Mouse (Mus musculus): ENCODE results near the gene Aacs. TPM values are rescaled to one million over a fixed set of nuclear protein-coding genes. Genes with fewer than 3 reads are reported as not detected.

Gene Aacs
- total and polyA plus RNA-seq, 3 experiments: 21.3 to 48.8 (median 39.8) TPM

- no peak overlapping the region for H3K4me3 ChIP-seq (replicated peaks in 1 of 3; ENCODE audit: low read depth in 2 of 3, low read length in 2 of 3, poor library complexity in 1 of 3)
- H3K27ac ChIP-seq (ENCODE audit: insufficient read depth, low read depth): peak overlapping the region; percentile 21
- no peaks in the 10 kb centered on the region for H3K9me3 ChIP-seq (replicated peaks; ENCODE audit: low read length)
- H3K4me1 ChIP-seq (ENCODE audit: control insufficient read depth in 1 of 2, insufficient read depth in 2 of 2): peaks cover 16 to 90% of the 10 kb centered on the region in 2 experiments
- in situ Hi-C loops (cut with MboI; ENCODE audit: low pct_ligation_motif_present, low pct_unique_long_range_greater_than_20kb, low sequenced_read_pairs): loop anchor here (10.0 kb wide), 2 partner anchors 109 to 199 kb away; no protein-coding TSS in a partner anchor
- no peak overlapping the region for H3K9ac ChIP-seq (ENCODE audit: insufficient read depth, low read depth)
- dilution Hi-C loops (cut with MboI; ENCODE audit: extremely low pct_ligation_motif_present, extremely low pct_unique_long_range_greater_than_20kb, low sequenced_read_pairs): no loop called here
- no peak overlapping the region for H3K4me2 ChIP-seq (ENCODE audit: insufficient read depth, low read depth, poor library complexity, severe bottlenecking)
- DNase-seq (ENCODE audit: extremely low read depth): peak; percentile 65
- TF ChIP-seq TBP (conservative IDR thresholded peaks at IDR 0.05; ENCODE audit: low read depth, low read length): peak; percentile 86
- no peak for TF ChIP-seq CHD1 (IDR thresholded peaks at IDR 0.05; ENCODE audit: low read depth, low read length)
- peak; percentile 78 for TF ChIP-seq ZNF384 (IDR thresholded peaks at IDR 0.05; ENCODE audit: low read depth, low read length)
- H3K79me2 ChIP-seq (replicated peaks; ENCODE audit: control insufficient read depth, extremely low read depth, insufficient read depth, poor library complexity, severe bottlenecking): no peaks in the 10 kb centered on the region
- no peaks in the 10 kb centered on the region for H3K27me3 ChIP-seq (replicated peaks)
- peaks cover 19 to 75% of the 10 kb centered on the region in 2 experiments for H3K36me3 ChIP-seq (replicated peaks in 1 of 2; ENCODE audit: control insufficient read depth in 1 of 2, insufficient read depth in 1 of 2, low read length in 1 of 2)
Observed at GRCm38 (mm10) chr5:125483712-125484611, 8.3 kb downstream of the Aacs start.

- no peaks in the 10 kb centered on the region for H3K9me3 ChIP-seq (replicated peaks; ENCODE audit: low read length)
- H3K79me2 ChIP-seq (replicated peaks; ENCODE audit: control insufficient read depth, extremely low read depth, insufficient read depth, poor library complexity, severe bottlenecking): no peaks in the 10 kb centered on the region
- peak overlapping the region; percentile 38; the same call in 1 of the 2 replicates for H3K27ac ChIP-seq (ENCODE audit: insufficient read depth, low read depth)
- in situ Hi-C loops (cut with MboI; ENCODE audit: low pct_ligation_motif_present, low pct_unique_long_range_greater_than_20kb, low sequenced_read_pairs) (loop anchor here (10.0 kb wide), 2 partner anchors 110 to 200 kb away; no protein-coding TSS in a partner anchor), dilution Hi-C loops (cut with MboI; ENCODE audit: extremely low pct_ligation_motif_present, extremely low pct_unique_long_range_greater_than_20kb, low sequenced_read_pairs) (no loop called here)
- peaks cover 16 to 82% of the 10 kb centered on the region in 2 experiments for H3K4me1 ChIP-seq (ENCODE audit: control insufficient read depth in 1 of 2, insufficient read depth in 2 of 2)
- H3K36me3 ChIP-seq (replicated peaks in 1 of 2; ENCODE audit: control insufficient read depth in 1 of 2, insufficient read depth in 1 of 2, low read length in 1 of 2): peaks cover 21 to 74% of the 10 kb centered on the region in 2 experiments
- peak; percentile 78 for DNase-seq (ENCODE audit: extremely low read depth)
- no peak overlapping the region for H3K9ac ChIP-seq (ENCODE audit: insufficient read depth, low read depth)
- no peaks in the 10 kb centered on the region for H3K27me3 ChIP-seq (replicated peaks)
- TF ChIP-seq ZNF384 (IDR thresholded peaks at IDR 0.05; ENCODE audit: low read depth, low read length) (peak; percentile 14; the same call in 1 of the 2 replicates), NELFE (IDR thresholded peaks at IDR 0.05; ENCODE audit: low read depth, low read length) (no peak), ETS1 (conservative IDR thresholded peaks at IDR 0.05; ENCODE audit: low read depth, low read length) (0 out of 2 replicates have a peak, but pooled peaks have one; percentile 15)
- H3K4me2 ChIP-seq (ENCODE audit: insufficient read depth, low read depth, poor library complexity, severe bottlenecking): no peak overlapping the region
- H3K4me3 ChIP-seq (replicated peaks in 1 of 3; ENCODE audit: low read depth in 2 of 3, low read length in 2 of 3, poor library complexity in 1 of 3): peak overlapping the region in 1 of 3 experiments; percentile 15
Observed at GRCm38 (mm10) chr5:125485031-125485778, 9.6 kb downstream of the Aacs start.

- peaks cover 26 to 73% of the 10 kb centered on the region in 2 experiments for H3K36me3 ChIP-seq (replicated peaks in 1 of 2; ENCODE audit: control insufficient read depth in 1 of 2, insufficient read depth in 1 of 2, low read length in 1 of 2)
- dilution Hi-C loops (cut with MboI; ENCODE audit: extremely low pct_ligation_motif_present, extremely low pct_unique_long_range_greater_than_20kb, low sequenced_read_pairs) (no loop called here), in situ Hi-C loops (cut with MboI; ENCODE audit: low pct_ligation_motif_present, low pct_unique_long_range_greater_than_20kb, low sequenced_read_pairs) (loop anchor here (10.0 kb wide), 2 partner anchors 111 to 201 kb away; no protein-coding TSS in a partner anchor)
- H3K27me3 ChIP-seq (replicated peaks): no peaks in the 10 kb centered on the region
- H3K27ac ChIP-seq (ENCODE audit: insufficient read depth, low read depth): no peak overlapping the region
- no peak overlapping the region for H3K4me2 ChIP-seq (ENCODE audit: insufficient read depth, low read depth, poor library complexity, severe bottlenecking)
- no peak overlapping the region for H3K4me3 ChIP-seq (replicated peaks in 1 of 3; ENCODE audit: low read depth in 2 of 3, low read length in 2 of 3, poor library complexity in 1 of 3)
- DNase-seq (ENCODE audit: extremely low read depth): no peak
- H3K4me1 ChIP-seq (ENCODE audit: control insufficient read depth in 1 of 2, insufficient read depth in 2 of 2): peaks cover 16 to 73% of the 10 kb centered on the region in 2 experiments
- no peak for TF ChIP-seq TCF12 (IDR thresholded peaks at IDR 0.05; ENCODE audit: low read depth, low read length)
- TF ChIP-seq NELFE (IDR thresholded peaks at IDR 0.05; ENCODE audit: low read depth, low read length): no peak
- no peak for TF ChIP-seq MXI1 (IDR thresholded peaks at IDR 0.05; ENCODE audit: low read depth, low read length)
- no peak for TF ChIP-seq ZMIZ1 (IDR thresholded peaks at IDR 0.05; ENCODE audit: low read depth, low read length)
- TF ChIP-seq JUND (conservative IDR thresholded peaks at IDR 0.05; ENCODE audit: low read depth, low read length): no peak
- no peak for TF ChIP-seq EP300 (IDR thresholded peaks at IDR 0.05; ENCODE audit: low read length)
- TF ChIP-seq MYC (IDR thresholded peaks at IDR 0.05; ENCODE audit: low read depth, low read length): no peak
- no peak for TF ChIP-seq CHD1 (IDR thresholded peaks at IDR 0.05; ENCODE audit: low read depth, low read length)
- TF ChIP-seq MAZ (IDR thresholded peaks at IDR 0.05; ENCODE audit: low read depth, low read length): no peak
- no peak for TF ChIP-seq ETS1 (conservative IDR thresholded peaks at IDR 0.05; ENCODE audit: low read depth, low read length)
- TF ChIP-seq POLR2A (IDR thresholded peaks at IDR 0.05; ENCODE audit: low read depth, low read length): no peak
- no peak for TF ChIP-seq RAD21 (IDR thresholded peaks at IDR 0.05; ENCODE audit: low read depth, low read length)
- no peak for TF ChIP-seq GABPA (IDR thresholded peaks at IDR 0.05; ENCODE audit: insufficient replicate concordance, low read depth, low read length)
- no peak for TF ChIP-seq ZC3H11A (IDR thresholded peaks at IDR 0.05; ENCODE audit: low read depth, low read length)
- no peak for TF ChIP-seq PAX5 (IDR thresholded peaks at IDR 0.05; ENCODE audit: low read length)
- no peak for TF ChIP-seq ZKSCAN1 (IDR thresholded peaks at IDR 0.05; ENCODE audit: borderline replicate concordance, low read depth, low read length)
- H3K79me2 ChIP-seq (replicated peaks; ENCODE audit: control insufficient read depth, extremely low read depth, insufficient read depth, poor library complexity, severe bottlenecking): no peaks in the 10 kb centered on the region
- H3K9ac ChIP-seq (ENCODE audit: insufficient read depth, low read depth): no peak overlapping the region
- no peaks in the 10 kb centered on the region for H3K9me3 ChIP-seq (replicated peaks; ENCODE audit: low read length)
Observed at GRCm38 (mm10) chr5:125486088-125486487, 10.5 kb downstream of the Aacs start.
